Mouse (Mus musculus) forebrain, embryonic 12.5 days (tissue): ENCODE data around the gene Gm28308. TPM values are rescaled to one million over a fixed set of nuclear protein-coding genes. Genes with fewer than 3 reads are reported as not detected.

Source experiments
- ATAC-seq: fragments of 200-750 bp; cut with Nextera tagmentation; 2 replicates; pipeline ENCODE4 v1.8.0; 2017; ENCODE audit warnings: moderate TSS enrichment; ENCODE audit not compliant: low FRiP score
- H3K27ac ChIP-seq: fragments of 300-500 bp; sonication (generic); 2 replicates; pipeline ENCODE4 v1.5.1; 2016; ENCODE audit warnings: mild to moderate bottlenecking
- H3K27me3 ChIP-seq: fragments of 300-500 bp; sonication (generic); 2 replicates; pipeline ENCODE4 v1.6.1; 2016; ENCODE audit warnings: mild to moderate bottlenecking
- H3K36me3 ChIP-seq: fragments of 300-500 bp; sonication (generic); replicated peaks from 2 replicates; pipeline ENCODE4 v1.6.1; 2016; ENCODE audit warnings: mild to moderate bottlenecking
- H3K4me1 ChIP-seq: fragments of 300-500 bp; sonication (generic); 2 replicates; pipeline ENCODE4 v1.6.1; 2016
- H3K4me2 ChIP-seq: fragments of 300-500 bp; sonication (generic); 2 replicates; pipeline ENCODE4 v1.6.1; 2016; ENCODE audit warnings: mild to moderate bottlenecking, moderate library complexity
- H3K4me3 ChIP-seq: fragments of 300-500 bp; sonication (generic); replicated peaks from 2 replicates; pipeline ENCODE4 v1.5.1; 2016; ENCODE audit warnings: mild to moderate bottlenecking
- H3K9ac ChIP-seq: fragments of 300-500 bp; sonication (generic); 2 replicates; pipeline ENCODE4 v1.6.1; 2016; ENCODE audit warnings: mild to moderate bottlenecking
- H3K9me3 ChIP-seq: fragments of 300-500 bp; sonication (generic); 2 replicates; pipeline ENCODE4 v1.6.1; 2016
- WGBS: fragments of 180-500 bp; shearing (Covaris S2); methylation state at CpG from one replicate; pipeline ENCODE4 v1.1.7; 2016; 5-methylcytosine and 5-hydroxymethylcytosine counted together
- polyA plus RNA-seq: library from polyadenylated mRNA; unstranded; fragments of >200 nt; fragmentation: Nextera tagmentation; extraction: Ambion mirVana; gene quantifications from 2 replicates; pipeline ENCODE4 v1.2.1, GENCODE M21; 2016

The Gm28308 gene
- polyA plus RNA-seq, 1 experiment from 2014 or later = not detected

- no peak for ATAC-seq
- Histone ChIP-seq H3K36me3 (no peaks in the 10 kb centered on the region), H3K9ac (no peak overlapping the region), H3K27me3 (peaks cover 99% of the 10 kb centered on the region), H3K4me2 (no peak overlapping the region), H3K9me3 (no peaks in the 10 kb centered on the region), H3K4me3 (no peak overlapping the region), H3K4me1 (peaks cover 10% of the 10 kb centered on the region; the same call in 1 of the 2 replicates), H3K27ac (no peak overlapping the region)
- 7% methylated on average over 12 of the region's 12 CpGs for WGBS
Observed at GRCm38 (mm10) chr6:52209685-52210046, 3.5 kb downstream of the Gm28308 start.

- H3K27ac ChIP-seq = no peak overlapping the region
- H3K27me3 ChIP-seq = peaks cover 99% of the 10 kb centered on the region
- no peak for ATAC-seq
- peaks cover 15% of the 10 kb centered on the region; the same call in 1 of the 2 replicates for H3K4me1 ChIP-seq
- H3K36me3 ChIP-seq = no peaks in the 10 kb centered on the region
- no peak overlapping the region for H3K4me2 ChIP-seq
- H3K9me3 ChIP-seq = no peaks in the 10 kb centered on the region
- no peak overlapping the region for H3K9ac ChIP-seq
- no peak overlapping the region for H3K4me3 ChIP-seq
- 3% methylated on average over 17 of the region's 18 CpGs for WGBS
Observed at GRCm38 (mm10) chr6:52208868-52209684, 4.1 kb downstream of the Gm28308 start.

- H3K4me1 ChIP-seq = peaks cover 20% of the 10 kb centered on the region; the same call in 1 of the 2 replicates
- no peaks in the 10 kb centered on the region for H3K36me3 ChIP-seq
- WGBS = 1% methylated on average over 44 of the region's 47 CpGs
- no peak within 1 kb of the TSS for H3K4me2 ChIP-seq
- no peak for ATAC-seq
- H3K4me3 ChIP-seq = no peak within 1 kb of the TSS
- no peak within 1 kb of the TSS for H3K27ac ChIP-seq
- H3K27me3 ChIP-seq = peaks cover 99% of the 10 kb centered on the region
- H3K9ac ChIP-seq = no peak within 1 kb of the TSS
- H3K9me3 ChIP-seq = no peaks in the 10 kb centered on the region
Observed at GRCm38 (mm10) chr6:52208072-52208867, 4.9 kb downstream of the Gm28308 start, which contains the start of gene Hoxa6. TSS of gene Hoxa6 (minus strand) at chr6:52208722.

- Histone ChIP-seq H3K4me3 (no peak overlapping the region), H3K4me2 (no peak overlapping the region), H3K36me3 (no peaks in the 10 kb centered on the region), H3K27ac (no peak overlapping the region), H3K9me3 (no peaks in the 10 kb centered on the region), H3K9ac (no peak overlapping the region), H3K4me1 (peaks cover 20% of the 10 kb centered on the region; the same call in 1 of the 2 replicates), H3K27me3 (peaks cover 99% of the 10 kb centered on the region)
- ATAC-seq = no peak
Observed at GRCm38 (mm10) chr6:52207684-52207976, 5.5 kb downstream of the Gm28308 start.

- H3K27ac ChIP-seq = no peak overlapping the region
- no peaks in the 10 kb centered on the region for H3K9me3 ChIP-seq
- no peak overlapping the region for H3K4me2 ChIP-seq
- WGBS = 1% methylated on average over 4 of the region's 4 CpGs
- peaks cover 20% of the 10 kb centered on the region; the same call in 1 of the 2 replicates for H3K4me1 ChIP-seq
- H3K27me3 ChIP-seq = peaks cover 98% of the 10 kb centered on the region
- H3K9ac ChIP-seq = no peak overlapping the region
- H3K36me3 ChIP-seq = no peaks in the 10 kb centered on the region
- ATAC-seq = no peak
- H3K4me3 ChIP-seq = no peak overlapping the region
Observed at GRCm38 (mm10) chr6:52206882-52207683, 6.1 kb downstream of the Gm28308 start.

GRCm38 (mm10) chr6:52205638-52206621 is 7.2 kb downstream of the Gm28308 start:
- Histone ChIP-seq H3K27ac (no peak overlapping the region), H3K36me3 (no peaks in the 10 kb centered on the region), H3K9me3 (no peaks in the 10 kb centered on the region), H3K27me3 (peaks cover 98% of the 10 kb centered on the region), H3K4me3 (no peak overlapping the region), H3K9ac (no peak overlapping the region), H3K4me2 (no peak overlapping the region), H3K4me1 (peaks cover 16% of the 10 kb centered on the region; the same call in 1 of the 2 replicates)
- WGBS = under 1% methylated on average over 55 of the region's 55 CpGs
- ATAC-seq = no peak

GRCm38 (mm10) chr6:52205221-52205620 is 7.9 kb downstream of the Gm28308 start:
- H3K9ac ChIP-seq = no peak overlapping the region
- peaks cover 99% of the 10 kb centered on the region for H3K27me3 ChIP-seq
- no peak overlapping the region for H3K4me2 ChIP-seq
- no peak overlapping the region for H3K27ac ChIP-seq
- peaks cover 16% of the 10 kb centered on the region; the same call in 1 of the 2 replicates for H3K4me1 ChIP-seq
- no peaks in the 10 kb centered on the region for H3K36me3 ChIP-seq
- no peak for ATAC-seq
- 4% methylated on average over 14 of the region's 14 CpGs for WGBS
- H3K4me3 ChIP-seq = no peak overlapping the region
- H3K9me3 ChIP-seq = no peaks in the 10 kb centered on the region

- Histone ChIP-seq H3K9ac (no peak within 1 kb of the TSS), H3K27ac (no peak within 1 kb of the TSS), H3K4me2 (peak within 1 kb of the TSS; percentile 24), H3K27me3 (peaks cover 99% of the 10 kb centered on the region), H3K9me3 (no peaks in the 10 kb centered on the region), H3K4me3 (peak within 1 kb of the TSS; percentile 25), H3K4me1 (peaks cover 16% of the 10 kb centered on the region; the same call in 1 of the 2 replicates), H3K36me3 (no peaks in the 10 kb centered on the region)
- under 1% methylated on average over 65 of the region's 65 CpGs for WGBS
- ATAC-seq = no peak
Observed at GRCm38 (mm10) chr6:52204050-52204752, 8.9 kb downstream of the Gm28308 start, which contains the start of gene Hoxa5. TSS of gene Hoxa5 (minus strand) at chr6:52204587.

GRCm38 (mm10) chr6:52203371-52204049 is 9.6 kb downstream of the Gm28308 start:
- H3K27me3 ChIP-seq = peaks cover 99% of the 10 kb centered on the region
- H3K27ac ChIP-seq = no peak overlapping the region
- no peaks in the 10 kb centered on the region for H3K9me3 ChIP-seq
- H3K4me3 ChIP-seq = peak overlapping the region; percentile 25
- H3K4me2 ChIP-seq = peak overlapping the region; percentile 24
- H3K9ac ChIP-seq = no peak overlapping the region
- no peaks in the 10 kb centered on the region for H3K36me3 ChIP-seq
- ATAC-seq = no peak
- under 1% methylated on average over 40 of the region's 46 CpGs for WGBS
- H3K4me1 ChIP-seq = peaks cover 12% of the 10 kb centered on the region; the same call in 1 of the 2 replicates

GRCm38 (mm10) chr6:52203121-52203370 is 10.1 kb downstream of the Gm28308 start:
- Histone ChIP-seq H3K9ac (no peak overlapping the region), H3K36me3 (no peaks in the 10 kb centered on the region)
- WGBS = under 1% methylated on average over 10 of the region's 10 CpGs

More at GRCm38 (mm10) chr6:52203121-52203370, 10.1 kb downstream of the Gm28308 start:
- H3K27ac ChIP-seq = no peak overlapping the region
- no peaks in the 10 kb centered on the region for H3K9me3 ChIP-seq
- H3K4me1 ChIP-seq = peaks cover 9% of the 10 kb centered on the region; the same call in 1 of the 2 replicates
- ATAC-seq = no peak
- no peak overlapping the region for H3K4me2 ChIP-seq
- no peak overlapping the region for H3K4me3 ChIP-seq
- H3K27me3 ChIP-seq = peaks cover 99% of the 10 kb centered on the region
